Mouse (Mus musculus) retina, embryonic 14.5 days (tissue): ENCODE measurements at regions not wholly inside any gene's neighbourhood (a gene's known extent, or its start where the extent isn't known, plus 50 kb on each side); places are given as distances from the start of the nearest gene placed in this dataset.
"Not testable (repeated sequence)": the region's sequence is repeated elsewhere in the genome, so short reads cannot be mapped to it uniquely, and the experiment has no call there.

Source experiments
- DNase-seq: peaks from one replicate; pipeline ENCODE4 v3.0.0-alpha.2; 2015; ENCODE audit warnings: low spot score

- no peak for DNase-seq
Observed at GRCm38 (mm10) chr9:32940919-32941767, 305.1 kb downstream of the Ets1 start.

GRCm38 (mm10) chr9:32941768-32942030 lies 305.7 kb downstream of the Ets1 start:
- DNase-seq = no peak

DNA sequence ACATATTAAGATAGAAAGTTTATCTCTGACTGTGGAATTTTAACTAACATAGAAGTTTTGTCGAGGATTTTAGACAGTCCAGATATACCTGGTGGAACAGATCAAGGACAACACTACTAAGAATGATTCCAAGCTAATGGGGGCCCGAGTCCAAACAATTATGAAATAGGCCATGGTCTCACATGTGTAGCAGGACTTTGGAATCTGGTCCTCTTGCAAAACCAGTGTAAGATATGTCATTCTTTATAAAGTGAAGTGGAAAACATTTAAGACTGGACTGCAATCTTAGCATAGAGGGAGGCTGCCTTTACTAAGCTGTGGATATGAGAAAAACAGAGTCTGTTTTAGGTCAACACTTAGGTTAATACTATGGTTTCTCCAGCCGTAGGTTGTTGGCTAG lies 311.2 kb downstream of the Ets1 start:
- DNase-seq = no peak

DNA sequence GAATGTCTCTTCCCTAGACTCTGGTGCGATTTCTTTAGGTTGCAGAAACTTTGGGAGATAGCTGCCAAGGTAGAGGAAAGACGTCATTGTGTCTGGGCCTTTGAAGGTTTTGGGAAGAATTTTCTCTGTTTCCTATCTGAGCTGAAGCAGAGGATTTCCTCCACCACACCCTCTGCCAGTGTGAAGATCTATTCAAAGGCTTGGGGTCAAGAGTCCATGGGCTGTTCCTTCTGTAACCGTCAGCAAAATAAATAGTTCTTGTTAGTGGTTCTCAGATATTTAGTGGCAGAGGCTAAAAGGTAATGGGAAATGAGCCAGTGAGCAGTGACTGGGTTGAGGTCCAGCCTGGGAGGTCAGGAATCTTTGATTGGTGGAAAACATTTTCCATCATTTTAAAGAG lies 313.0 kb downstream of the Ets1 start:
- no peak for DNase-seq

- no peak for DNase-seq
Observed at GRCm38 (mm10) chr9:32958716-32959115, 322.7 kb downstream of the Ets1 start.

GRCm38 (mm10) chr9:32959468-32959867 lies 323.4 kb downstream of the Ets1 start:
- not testable (repeated sequence) for DNase-seq

GRCm38 (mm10) chr9:32962679-32963205 lies 326.7 kb downstream of the Ets1 start:
- no peak for DNase-seq

DNA sequence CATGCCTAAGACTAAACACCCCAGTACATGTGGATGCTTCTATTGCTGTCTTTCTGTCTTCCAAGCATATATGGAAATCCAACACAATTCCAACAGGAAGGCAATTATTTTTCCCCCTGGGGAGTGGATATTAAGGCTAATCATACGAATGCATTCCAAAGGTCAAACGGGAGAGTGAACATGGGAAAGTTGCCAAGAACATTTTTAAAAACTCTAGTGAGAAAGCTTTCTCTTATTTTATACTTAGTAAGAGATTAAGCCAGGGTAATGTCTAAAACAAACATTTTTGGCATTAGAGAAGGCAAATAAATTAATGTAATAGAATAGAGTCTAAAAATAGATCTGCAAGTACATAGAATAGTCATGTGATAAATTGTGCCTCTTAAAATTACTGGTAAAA lies 332.4 kb downstream of the Ets1 start:
- DNase-seq = no peak

DNA sequence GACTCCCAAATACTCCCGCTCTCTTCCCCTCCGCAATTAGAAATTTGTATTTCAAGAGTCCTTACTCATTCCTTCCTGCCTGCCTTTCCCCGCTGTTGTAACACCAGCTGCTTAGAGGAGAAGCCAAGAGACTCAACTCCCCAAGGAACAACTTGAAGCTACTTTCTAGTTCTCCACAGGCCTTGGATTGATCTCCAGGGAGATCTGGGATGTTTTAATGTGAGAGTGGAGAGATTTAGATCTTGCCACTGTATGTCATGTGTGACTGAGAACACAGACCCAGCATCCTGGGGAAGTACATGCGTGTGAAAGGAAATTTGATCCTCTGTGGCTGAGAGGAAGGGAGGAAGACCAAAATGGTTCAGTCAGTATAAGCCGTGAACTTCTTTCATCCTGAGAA lies 335.4 kb downstream of the Ets1 start:
- DNase-seq = no peak

DNA sequence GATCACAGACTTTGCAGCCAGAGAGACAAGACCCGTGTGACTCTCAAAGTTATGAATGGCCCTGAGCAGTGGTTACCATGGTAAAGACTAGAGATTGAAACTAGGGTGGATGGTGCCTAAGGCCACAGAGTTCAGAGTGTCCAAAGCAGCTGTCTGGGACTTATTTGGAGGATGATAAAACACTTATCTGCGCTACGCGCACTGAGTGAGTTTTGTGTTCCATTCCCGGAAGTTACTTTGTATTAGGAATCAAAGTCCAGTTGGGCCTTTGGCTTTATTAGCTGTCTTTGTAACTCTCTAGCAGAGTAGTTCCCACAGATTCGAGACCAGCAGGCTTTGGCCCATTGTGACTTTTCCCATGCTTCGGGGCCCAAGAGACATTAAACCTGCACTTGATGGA lies 335.9 kb downstream of the Ets1 start:
- no peak for DNase-seq

DNA sequence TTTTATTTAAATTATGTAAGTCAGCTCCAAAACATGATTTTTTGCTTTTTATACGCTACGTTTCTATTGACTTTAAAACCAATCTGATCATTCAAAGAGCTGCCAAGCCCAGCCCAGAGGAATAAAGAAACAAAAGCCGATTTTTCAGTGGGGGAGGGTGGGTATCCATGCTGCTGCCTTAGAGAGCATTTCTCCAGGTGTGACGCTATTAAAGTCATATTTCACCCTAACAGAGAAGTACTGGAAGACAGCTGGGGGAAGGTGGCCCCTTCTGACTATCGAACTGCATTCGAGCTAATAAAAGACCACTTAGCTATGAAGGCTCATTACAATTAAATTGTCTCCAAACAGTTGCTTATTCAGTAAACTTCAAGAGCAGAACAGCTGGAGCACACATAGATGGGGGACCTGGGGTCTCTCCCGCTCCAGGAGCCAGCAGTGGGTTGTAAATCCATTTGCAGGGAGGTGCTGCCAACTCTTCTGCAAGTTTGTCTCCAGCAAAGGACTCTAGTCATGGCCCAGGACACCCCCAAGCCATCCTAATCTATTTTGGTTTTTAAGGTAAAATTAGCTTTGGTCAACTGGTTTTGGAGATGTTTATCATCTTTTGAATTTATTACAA lies 336.5 kb downstream of the Ets1 start:
- DNase-seq = no peak

DNA sequence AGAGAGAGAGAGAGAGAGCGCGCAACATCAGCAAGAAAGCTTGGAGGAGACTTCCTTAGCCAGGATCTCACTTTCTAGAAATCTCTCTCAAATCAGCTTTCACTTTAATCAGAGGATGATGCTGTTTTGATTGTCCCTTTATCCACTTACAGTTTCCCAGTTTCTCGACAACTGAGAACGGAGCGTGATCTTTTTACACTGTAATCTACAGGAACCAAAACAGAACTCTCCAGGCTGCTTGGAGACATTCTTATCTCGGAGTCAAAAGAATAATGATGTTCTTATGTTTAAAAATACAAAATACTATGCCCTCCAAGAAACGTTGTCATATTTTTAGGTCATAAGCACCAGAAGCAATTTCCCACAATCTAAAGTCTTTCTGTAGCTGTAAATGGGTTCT lies 341.7 kb downstream of the Ets1 start:
- no peak for DNase-seq

GRCm38 (mm10) chr9:32980846-32981245 lies 344.8 kb downstream of the Ets1 start:
- DNase-seq = no peak

DNA sequence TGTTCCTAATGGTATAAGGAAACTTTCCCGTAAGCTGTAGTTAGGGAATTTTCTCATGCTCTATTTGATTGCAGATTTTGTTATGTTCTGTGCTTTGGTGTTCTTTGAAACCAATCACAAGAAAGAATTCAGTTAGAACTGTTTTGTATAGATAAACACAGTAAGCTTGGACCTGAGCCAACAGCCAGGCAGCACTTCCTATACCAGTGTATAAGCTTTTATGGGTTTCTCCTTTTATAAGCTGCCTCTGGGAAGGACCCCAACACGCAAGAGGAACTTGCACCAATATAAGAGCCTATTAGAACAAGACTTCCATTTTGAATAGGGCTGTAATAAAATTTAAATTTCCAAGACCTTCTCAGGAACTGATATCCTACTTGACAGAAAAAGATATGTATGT lies 347.2 kb downstream of the Ets1 start:
- DNase-seq = no peak

GRCm38 (mm10) chr9:32986836-32987673 lies 351.0 kb downstream of the Ets1 start:
- no peak for DNase-seq

GRCm38 (mm10) chr9:32989006-32989405 lies 353.0 kb downstream of the Ets1 start:
- DNase-seq = no peak

GRCm38 (mm10) chr9:32998323-32998722 lies 362.3 kb downstream of the Ets1 start:
- DNase-seq = no peak

GRCm38 (mm10) chr9:33000691-33001164 lies 364.7 kb downstream of the Ets1 start:
- DNase-seq = no peak

DNA sequence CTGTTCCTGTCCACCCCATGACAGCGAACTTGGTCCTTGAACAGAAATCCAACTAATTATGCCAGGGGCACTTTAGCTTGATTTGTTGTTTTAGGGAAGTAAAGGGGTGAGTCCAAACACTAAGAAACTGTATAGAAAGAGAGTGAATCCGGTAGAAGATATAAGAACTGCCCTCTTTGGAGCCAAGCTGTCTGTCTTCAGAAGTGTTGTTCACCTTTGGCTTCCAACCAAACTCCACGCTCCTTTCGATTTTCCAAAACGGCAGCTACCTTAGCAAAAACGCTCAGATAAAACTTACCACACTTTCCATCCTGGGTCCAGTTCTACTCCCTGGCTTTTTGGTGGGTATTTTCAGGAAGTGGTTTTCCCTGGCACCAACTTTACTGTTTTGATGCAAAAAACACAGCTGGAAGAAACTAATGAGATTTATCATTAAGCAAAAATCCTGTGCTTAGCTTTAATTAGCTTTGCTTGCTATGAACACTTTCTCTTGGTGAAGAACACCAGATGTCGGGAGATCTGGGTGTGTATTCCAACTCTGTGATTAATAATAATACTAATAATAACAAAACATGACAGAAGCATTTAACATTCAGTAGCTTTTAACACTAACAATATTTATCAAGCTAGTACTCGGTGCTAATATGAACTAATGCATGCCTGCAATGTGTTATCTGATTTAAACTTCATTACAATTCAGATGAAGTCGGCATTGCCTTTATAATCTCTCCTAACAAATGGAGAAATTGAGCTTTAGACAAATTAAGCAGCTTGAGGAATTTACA lies 365.3 kb downstream of the Ets1 start:
- DNase-seq = no peak

DNA sequence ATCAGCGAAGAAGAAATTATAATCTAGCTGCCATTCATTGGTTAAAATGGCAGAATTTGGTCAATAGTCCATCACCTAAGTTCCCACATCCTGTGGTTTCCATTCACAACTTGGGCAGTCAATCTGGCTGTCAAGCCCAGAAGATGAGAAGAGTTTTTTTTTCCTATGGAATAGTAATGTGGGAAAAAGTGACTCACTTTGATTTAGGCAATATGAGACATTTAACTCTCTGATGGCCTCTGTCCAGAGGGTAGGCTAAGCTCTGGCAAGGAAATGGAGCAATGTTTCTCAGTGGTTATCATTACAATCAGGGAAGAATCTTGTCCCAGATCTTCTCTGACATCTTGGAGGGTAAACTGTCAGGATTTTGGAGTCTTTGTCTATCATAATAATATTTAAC lies 367.9 kb downstream of the Ets1 start:
- no peak for DNase-seq

DNA sequence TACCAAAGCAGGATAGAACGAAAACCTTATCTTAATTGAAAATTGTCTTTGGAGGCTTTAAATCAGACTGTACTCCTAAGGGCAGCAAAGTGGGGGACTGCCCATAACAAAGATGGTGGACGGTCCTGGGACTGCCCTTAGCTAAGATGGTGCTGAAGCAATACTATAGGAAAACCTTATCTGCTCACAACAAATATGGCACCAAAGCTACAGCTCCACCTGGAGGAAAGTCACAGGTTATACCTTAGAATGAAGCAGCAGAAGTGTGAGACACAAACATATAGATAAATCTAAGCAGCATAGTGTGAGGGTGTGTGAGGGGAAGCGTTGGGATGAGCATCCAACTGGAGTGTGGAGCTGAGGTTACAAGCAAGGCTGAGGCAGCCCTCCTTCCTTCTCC lies 368.5 kb downstream of the Ets1 start:
- no peak for DNase-seq
